Mouse (Mus musculus): ENCODE data around the gene Pafah2.

Pafah2 gene

DNA sequence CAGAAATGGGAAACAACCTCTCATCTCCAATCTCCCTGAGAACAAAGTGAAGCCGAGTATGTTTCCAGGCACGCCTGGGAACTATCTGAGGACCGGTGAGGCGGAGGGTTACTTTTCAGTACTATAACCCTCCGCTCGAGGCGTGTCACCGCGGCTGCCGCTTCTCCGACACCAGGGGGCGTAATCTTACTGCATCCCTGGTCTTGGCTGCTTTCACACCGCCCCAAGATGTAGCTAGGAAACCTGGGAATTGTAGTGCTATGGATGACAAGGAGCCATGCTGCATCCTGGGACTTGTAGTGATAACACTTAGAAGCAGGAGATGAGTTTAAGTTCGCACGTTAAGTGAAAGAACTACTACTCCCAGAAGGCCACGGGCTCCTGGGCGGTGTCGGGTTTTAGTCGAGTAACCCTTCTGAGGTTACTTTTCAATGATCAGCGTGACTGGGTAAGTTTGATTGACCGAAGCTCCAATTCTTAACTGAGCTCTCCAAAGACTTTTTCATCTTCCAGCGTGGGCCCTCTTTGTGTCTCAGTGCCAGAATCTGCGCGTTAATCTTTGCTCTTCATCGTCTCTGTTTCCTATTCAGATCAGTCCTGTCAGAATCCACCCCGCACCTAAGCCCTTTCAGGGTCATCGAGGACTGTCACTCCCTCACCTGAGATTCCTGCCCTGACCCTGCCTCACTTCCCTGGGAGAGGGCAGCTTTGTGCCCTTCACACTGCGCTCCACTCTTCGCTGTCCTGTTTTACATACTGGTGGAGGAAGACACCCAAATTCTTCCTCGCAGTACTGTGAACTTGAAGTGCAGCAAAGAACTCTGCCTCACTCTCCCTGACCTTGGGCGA is at the start of gene Pafah2:
Pafah2 (plus strand) TSS at position 344 of the 849 bp plus-strand sequence.
- DNase-seq (ENCODE audit: low read depth, low spot score): peak; percentile 99

DNA sequence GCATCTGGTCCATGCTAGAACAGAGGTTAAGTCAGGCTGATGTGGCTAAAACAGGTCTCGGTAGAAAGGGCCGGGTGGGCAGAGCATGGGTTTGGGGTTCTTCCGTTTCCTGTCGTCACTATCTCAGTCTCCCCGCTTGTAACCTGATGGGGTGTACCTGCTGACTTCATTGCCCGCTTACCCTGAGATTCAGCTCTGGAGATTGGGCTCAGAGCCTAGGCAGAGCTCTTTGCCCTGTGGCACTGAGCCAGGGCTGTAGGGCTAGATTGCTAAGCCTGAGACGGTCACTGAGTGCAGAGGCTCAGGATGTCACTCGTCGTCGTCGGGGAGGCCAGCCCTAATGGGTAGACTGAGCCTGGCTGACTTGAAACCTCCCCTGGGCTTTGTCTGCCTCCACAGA is 48.0 kb upstream of the Pafah2 start:
- DNase-seq (ENCODE audit: low read depth, low spot score): no peak

DNA sequence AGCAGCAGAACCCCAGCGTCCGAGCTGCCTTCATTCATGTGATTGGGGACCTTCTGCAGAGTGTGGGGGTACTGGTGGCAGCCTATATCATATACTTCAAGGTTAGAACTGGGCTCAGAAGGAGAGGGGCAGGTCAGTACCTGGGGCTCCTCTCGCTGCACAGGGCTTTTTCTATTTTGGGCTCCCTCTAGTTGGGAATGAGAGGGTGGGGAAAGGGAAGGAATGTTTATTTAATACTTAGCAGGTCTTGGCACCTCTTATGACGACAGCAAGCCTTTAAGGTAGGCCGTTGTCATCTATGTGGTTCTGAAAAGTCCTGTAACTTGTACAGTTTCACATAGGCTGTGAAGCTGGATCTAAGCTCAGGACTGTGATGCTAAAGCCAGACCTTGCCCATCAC is 47.6 kb upstream of the Pafah2 start:
- no peak for DNase-seq (ENCODE audit: low read depth, low spot score)

DNA sequence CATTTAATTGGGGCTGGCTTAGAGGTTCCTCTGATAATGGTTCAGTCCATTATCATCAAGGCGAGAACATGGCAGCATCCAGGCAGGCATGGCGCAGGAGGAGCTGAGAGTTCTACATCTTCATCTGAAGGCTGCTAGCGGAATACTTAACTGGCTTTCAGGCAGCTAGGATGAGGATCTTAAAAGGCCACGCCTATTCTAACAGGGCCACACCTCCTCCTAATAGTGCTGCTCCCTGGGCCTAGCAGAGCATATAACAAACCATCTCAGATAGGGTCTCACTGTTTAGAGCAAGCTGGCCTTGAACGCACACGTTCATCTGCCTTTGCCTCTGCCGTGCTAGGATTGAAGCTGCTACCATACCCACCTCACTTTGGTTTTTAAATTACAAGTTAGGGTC is 46.3 kb upstream of the Pafah2 start:
- no peak for DNase-seq (ENCODE audit: low read depth, low spot score)

GRCm38 (mm10) chr4:134350641-134351040 is 45.5 kb upstream of the Pafah2 start:
- DNase-seq (ENCODE audit: low read depth, low spot score): no peak

- peak; percentile 52 for DNase-seq (ENCODE audit: low read depth, low spot score)
Observed at GRCm38 (mm10) chr4:134351329-134352260, 44.5 kb upstream of the Pafah2 start.

GRCm38 (mm10) chr4:134352261-134352707 is 43.8 kb upstream of the Pafah2 start:
- no peak for DNase-seq (ENCODE audit: low read depth, low spot score)

DNA sequence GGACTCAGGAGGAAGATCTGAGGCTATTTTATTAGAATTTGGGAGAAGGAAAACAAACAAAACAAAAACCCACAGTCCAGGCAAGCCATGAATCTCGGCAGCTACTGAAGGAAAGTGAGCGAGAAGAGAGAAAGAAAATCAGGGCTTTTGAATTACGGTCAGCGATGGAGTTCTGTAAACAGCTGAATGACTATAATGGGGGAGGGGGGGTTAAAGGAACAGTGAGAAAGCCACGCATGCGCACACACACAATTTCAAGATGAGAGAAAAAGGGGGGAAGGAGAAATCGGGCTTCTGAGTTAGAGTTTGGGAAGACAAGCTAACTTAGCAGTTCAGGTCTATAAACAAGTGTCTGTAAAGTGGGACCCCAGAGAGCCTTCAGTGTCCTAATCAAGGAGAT is 43.2 kb upstream of the Pafah2 start:
- DNase-seq (ENCODE audit: low read depth, low spot score): no peak

- no peak for DNase-seq (ENCODE audit: low read depth, low spot score)
Observed at GRCm38 (mm10) chr4:134353527-134354409, 42.4 kb upstream of the Pafah2 start.

GRCm38 (mm10) chr4:134355841-134356452 is 40.2 kb upstream of the Pafah2 start:
- DNase-seq (ENCODE audit: low read depth, low spot score): peak; percentile 59

DNA sequence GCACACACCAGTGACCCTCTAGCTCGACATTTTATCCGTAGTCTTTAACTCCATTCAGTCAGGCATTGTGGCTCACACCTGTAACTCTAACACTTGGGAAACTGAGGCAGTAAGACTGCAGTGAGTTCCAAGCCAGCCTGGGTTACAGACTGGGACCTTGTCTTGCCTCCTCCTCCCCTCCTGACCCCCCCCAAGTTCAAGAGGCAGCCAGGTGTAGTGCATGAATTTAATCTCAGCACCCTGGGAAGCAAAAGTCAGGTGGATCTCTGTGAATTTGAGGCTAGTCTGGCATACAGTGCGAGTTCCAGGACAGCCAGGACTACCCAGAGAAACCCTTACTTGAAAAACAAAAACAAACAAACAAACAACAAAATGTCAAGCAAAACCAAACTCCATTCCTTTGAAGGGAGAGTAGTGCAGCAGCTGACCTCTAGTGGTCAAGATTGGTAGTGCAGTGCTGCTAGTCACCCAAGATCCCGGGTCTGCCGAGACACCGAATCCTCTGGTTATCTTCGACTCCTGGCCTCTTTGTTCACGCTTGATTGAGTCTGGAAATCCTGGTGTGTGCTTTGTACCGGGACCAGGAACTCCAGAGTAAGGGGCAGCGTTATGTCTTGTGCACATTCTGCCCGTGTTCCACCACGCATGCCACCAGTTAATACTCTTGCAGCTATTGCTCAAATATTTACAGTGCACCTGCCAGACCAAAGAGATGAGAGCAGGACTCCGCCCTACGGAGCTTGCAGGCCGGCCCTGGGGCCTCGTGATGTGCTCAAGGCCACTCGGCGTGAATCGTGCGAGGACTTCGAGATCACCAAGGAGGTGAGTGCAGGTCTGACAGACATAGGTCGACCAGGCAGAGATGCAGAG is 39.3 kb upstream of the Pafah2 start:
- DNase-seq (ENCODE audit: low read depth, low spot score): peak; percentile 79

- DNase-seq (ENCODE audit: low read depth, low spot score): no peak
Observed at GRCm38 (mm10) chr4:134357461-134357771, 38.7 kb upstream of the Pafah2 start.

DNA sequence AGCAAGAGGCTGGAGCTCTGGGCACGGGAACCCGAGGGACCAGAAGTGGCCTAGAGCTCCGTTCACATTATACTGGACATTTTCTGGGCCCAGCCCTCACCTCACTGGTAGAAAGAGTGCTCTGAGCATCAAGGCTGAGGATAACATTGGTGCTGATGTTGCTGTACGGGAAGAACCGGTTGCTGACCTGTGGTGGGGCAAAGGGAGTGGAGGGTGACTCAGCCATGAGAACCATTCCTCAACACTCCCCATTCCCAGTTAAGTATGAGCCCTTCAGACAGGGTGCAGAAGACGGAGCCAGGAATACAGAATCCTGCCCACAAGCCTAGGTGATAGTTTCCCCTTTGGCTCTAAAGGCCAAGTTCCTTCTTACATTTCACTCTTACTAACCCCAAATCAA is 36.5 kb upstream of the Pafah2 start:
- DNase-seq (ENCODE audit: low read depth, low spot score): no peak

DNA sequence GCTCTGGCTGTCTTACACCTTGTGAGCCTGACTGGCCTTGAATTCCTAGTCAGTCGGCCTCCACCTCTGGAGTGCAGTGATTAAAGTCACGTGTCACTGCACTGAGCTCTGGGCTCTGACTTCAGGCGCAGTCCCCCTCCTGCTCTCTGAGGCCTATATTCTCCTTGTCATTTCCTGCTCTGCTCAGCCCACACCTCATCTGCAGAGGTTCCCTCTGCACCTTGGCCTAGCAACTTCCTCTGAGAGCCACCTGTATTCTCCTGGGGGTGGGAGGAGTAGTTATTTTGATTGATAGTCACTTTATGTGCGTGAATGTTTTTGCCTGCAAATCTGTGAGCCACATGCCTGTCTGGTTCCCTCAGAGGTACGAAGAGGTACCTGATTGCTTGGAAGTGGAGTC is 34.9 kb upstream of the Pafah2 start:
- no peak for DNase-seq (ENCODE audit: low read depth, low spot score)

- no peak for DNase-seq (ENCODE audit: low read depth, low spot score)
Observed at GRCm38 (mm10) chr4:134362124-134362523, 34.0 kb upstream of the Pafah2 start.

DNA sequence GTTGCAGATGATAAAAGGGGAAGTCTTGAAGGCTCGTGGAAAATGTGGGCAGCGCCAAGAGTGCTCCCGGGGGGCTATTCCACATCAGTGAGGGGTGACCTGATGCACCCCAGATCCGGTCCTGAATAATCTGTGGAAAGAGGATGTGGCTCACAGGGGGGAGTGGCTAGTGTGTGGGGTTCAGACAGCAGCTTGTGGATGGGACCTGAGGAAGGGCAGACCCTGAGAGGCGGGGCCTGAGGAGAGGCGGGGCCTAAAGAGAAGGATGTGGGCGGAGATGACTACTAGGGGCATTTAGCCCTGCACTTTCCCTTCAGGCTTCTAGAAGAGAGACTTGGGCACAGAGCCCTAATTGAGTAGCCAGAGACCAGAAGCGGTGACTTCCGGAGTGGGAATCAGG is 33.5 kb upstream of the Pafah2 start:
- no peak for DNase-seq (ENCODE audit: low read depth, low spot score)

DNA sequence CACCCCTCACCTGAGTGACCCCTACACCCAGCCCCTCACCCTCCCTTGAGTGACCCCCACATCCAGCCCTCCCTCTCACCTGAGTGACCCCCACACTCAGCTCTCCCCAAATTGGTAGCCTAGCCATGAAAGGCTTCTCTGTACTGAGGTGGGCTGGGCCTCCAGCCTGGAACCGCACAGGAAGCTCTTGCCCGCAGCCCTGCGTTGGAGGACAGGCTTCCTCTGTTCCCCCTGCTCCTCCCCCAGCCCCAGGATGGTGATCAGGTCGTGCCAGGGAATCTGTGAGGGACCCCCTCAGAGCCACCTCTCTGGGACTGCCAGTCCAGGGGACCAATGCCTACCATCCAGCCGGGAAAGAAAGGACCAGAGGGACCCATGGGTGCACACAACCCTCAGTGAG is 30.8 kb upstream of the Pafah2 start:
- no peak for DNase-seq (ENCODE audit: low read depth, low spot score)

- no peak for DNase-seq (ENCODE audit: low read depth, low spot score)
Observed at GRCm38 (mm10) chr4:134370649-134371221, 25.4 kb upstream of the Pafah2 start.

DNA sequence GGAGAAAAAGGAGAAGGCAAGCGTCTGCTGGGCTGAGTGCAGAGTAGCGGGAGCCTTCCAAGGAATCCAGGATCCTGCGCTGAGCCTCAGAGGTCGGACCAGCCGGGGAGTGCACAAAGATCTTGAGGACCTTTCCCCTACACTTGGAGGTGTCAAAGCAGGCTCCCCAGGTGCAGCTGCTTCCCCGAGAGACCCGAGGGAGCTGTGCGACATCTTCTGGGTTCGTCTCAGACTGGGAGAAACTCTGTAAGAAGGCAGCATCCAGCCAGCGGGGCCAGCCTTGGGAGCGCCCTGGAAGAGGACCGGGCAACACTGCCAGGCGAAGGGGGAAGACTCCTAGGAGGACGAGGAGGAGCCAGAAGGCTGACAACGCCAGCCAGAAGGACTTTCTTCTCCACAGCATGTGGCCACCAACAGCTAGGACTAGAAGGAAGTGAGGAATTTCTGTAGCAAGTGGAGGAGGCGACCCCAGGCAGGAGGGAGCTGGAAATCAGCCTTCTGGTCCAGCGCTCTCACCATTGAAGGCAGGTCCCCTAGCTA is 24.7 kb upstream of the Pafah2 start:
- no peak for DNase-seq (ENCODE audit: low read depth, low spot score)
